Mouse (Mus musculus): ENCODE results near the gene Gm10160.

GRCm38 (mm10) chr7:81847777-81848176 lies 7.8 kb downstream of the Gm10160 start:
- TF ChIP-seq TAL1 (IDR thresholded peaks at IDR 0.05; ENCODE audit: low read length) (no peak), GATA1 (IDR thresholded peaks at IDR 0.05; ENCODE audit: low read length) (no peak)

Measured in erythroblast, embryonic 14.5 days (primary cell).